Comparison of ENCODE assay signal across 24 mouse cellular contexts in genomic region chr5:24524522-24524921, GRCm38 (mm10). TPM values are rescaled to one million over a fixed set of nuclear protein-coding genes. Genes with fewer than 3 reads are reported as not detected.
A peak's percentile ranks its signal among the peaks of the same experiment; 100 is the strongest.
DNase-seq lines count a peak whose midpoint lies in the region; ATAC-seq lines count a peak whose summit lies in the region.
"Had no signal": no experiment of that assay in that cellular context is flagged by ENCODE, and none has a peak within 500 bp of the region (broad histone marks: within the 10 kb centered on the region; RNA-seq: fewer than 3 reads in every experiment).

No protein-coding gene starts in this region.

- peak; percentile 40 for DNase-seq in ES-CJ7 (ENCODE audit: low read depth, low spot score)
- no peak for DNase-seq in embryonic facial prominence, embryonic 10.5 days (ENCODE audit: low spot score)
- no peak for DNase-seq in cerebellum, postnatal 25 days
- no peak for DNase-seq in retina, embryonic 14.5 days (ENCODE audit: low spot score)
- DNase-seq in cerebellum, adult 18-20 months = no peak
- DNase-seq: adrenal gland, adult 2 months; B cell, adult 2 months; cerebellum, adult 11-12 months; gastrocnemius, adult 2 months; heart, postnatal 36 days; kidney, adult 2 months; kidney, postnatal 10 days; liver, postnatal 0 days had no signal

- H3K27ac ChIP-seq in embryonic facial prominence, embryonic 10.5 days (replicated peaks) = no peak overlapping the region
- H3K27ac ChIP-seq in hindbrain, embryonic 15.5 days (replicated peaks) = no peak overlapping the region
- no peak overlapping the region for H3K27ac ChIP-seq in neural tube, embryonic 13.5 days (replicated peaks)
- H3K27ac ChIP-seq: forebrain, embryonic 10.5 days; gastrocnemius, adult 2 months; limb, embryonic 12.5 days; macrophage; midbrain, embryonic 13.5 days had no signal

- no peaks in the 10 kb centered on the region for H3K9me3 ChIP-seq in embryonic facial prominence, embryonic 10.5 days
- H3K9me3 ChIP-seq in hindbrain, embryonic 15.5 days = no peaks in the 10 kb centered on the region
- H3K9me3 ChIP-seq in neural tube, embryonic 13.5 days = no peaks in the 10 kb centered on the region
- H3K9me3 ChIP-seq: forebrain, embryonic 10.5 days; limb, embryonic 12.5 days; midbrain, embryonic 13.5 days had no signal

- no peaks in the 10 kb centered on the region for H3K36me3 ChIP-seq in embryonic facial prominence, embryonic 10.5 days (replicated peaks)
- H3K36me3 ChIP-seq in hindbrain, embryonic 15.5 days = no peaks in the 10 kb centered on the region
- H3K36me3 ChIP-seq in neural tube, embryonic 13.5 days = no peaks in the 10 kb centered on the region
- H3K36me3 ChIP-seq: forebrain, embryonic 10.5 days; limb, embryonic 12.5 days; midbrain, embryonic 13.5 days had no signal

- 14% methylated on average over 4 of the region's 4 CpGs for WGBS in embryonic facial prominence, embryonic 10.5 days
- WGBS in hindbrain, embryonic 15.5 days = 17% methylated on average over 4 of the region's 4 CpGs
- WGBS in neural tube, embryonic 13.5 days = 16% methylated on average over 4 of the region's 4 CpGs

- H3K9ac ChIP-seq in hindbrain, embryonic 15.5 days = no peak overlapping the region
- H3K9ac ChIP-seq in neural tube, embryonic 13.5 days = peak overlapping the region; percentile 79
- H3K9ac ChIP-seq: limb, embryonic 12.5 days; liver, postnatal 0 days; midbrain, embryonic 13.5 days had no signal

- ATAC-seq in hindbrain, embryonic 15.5 days (ENCODE audit: low FRiP score, low read depth) = no peak
- no peak for ATAC-seq in neural tube, embryonic 13.5 days (ENCODE audit: low read depth)
- ATAC-seq: liver, postnatal 0 days; lung, postnatal 0 days; midbrain, embryonic 13.5 days had no signal

- H3K27me3 ChIP-seq in embryonic facial prominence, embryonic 10.5 days (replicated peaks; ENCODE audit: low read depth, poor library complexity, severe bottlenecking) = peaks cover 93% of the 10 kb centered on the region
- peaks cover 55% of the 10 kb centered on the region for H3K27me3 ChIP-seq in hindbrain, embryonic 15.5 days
- H3K27me3 ChIP-seq in neural tube, embryonic 13.5 days = peaks cover 79% of the 10 kb centered on the region

- peak overlapping the region; percentile 58; the same call in 1 of the 2 replicates for H3K4me3 ChIP-seq in embryonic facial prominence, embryonic 10.5 days
- peak overlapping the region; percentile 52 for H3K4me3 ChIP-seq in hindbrain, embryonic 15.5 days
- peak overlapping the region; percentile 55 for H3K4me3 ChIP-seq in neural tube, embryonic 13.5 days
- H3K4me3 ChIP-seq: forebrain, embryonic 10.5 days; gastrocnemius, adult 2 months; limb, embryonic 12.5 days; midbrain, embryonic 13.5 days had no signal

- peak overlapping the region; percentile 96 for H3K4me2 ChIP-seq in hindbrain, embryonic 15.5 days
- H3K4me2 ChIP-seq in neural tube, embryonic 13.5 days = peak overlapping the region; percentile 90
- H3K4me2 ChIP-seq: limb, embryonic 12.5 days; liver, embryonic 11.5 days; midbrain, embryonic 13.5 days had no signal

- peaks cover 47% of the 10 kb centered on the region for H3K4me1 ChIP-seq in embryonic facial prominence, embryonic 10.5 days
- peaks cover 22% of the 10 kb centered on the region for H3K4me1 ChIP-seq in hindbrain, embryonic 15.5 days (replicated peaks)
- peaks cover 42% of the 10 kb centered on the region for H3K4me1 ChIP-seq in neural tube, embryonic 13.5 days (replicated peaks)

RNA-seq across cellular contexts. Expression of gene Gbx1, which starts 2.5 kb away (rescaled TPM):
- polyA plus RNA-seq in embryonic facial prominence, embryonic 10.5 days (2016; fragmentation: Nextera tagmentation; extraction: Ambion mirVana) = 0.34 and 0.99 TPM in 2 replicates
- polyA plus RNA-seq in hindbrain, embryonic 15.5 days (2015; fragmentation: Nextera tagmentation; extraction: Ambion mirVana) = 6.8 and 8.8 TPM in 2 replicates
- polyA plus RNA-seq in neural tube, embryonic 13.5 days (2015; fragmentation: Nextera tagmentation; extraction: Ambion mirVana) = 11.2 and 16.1 TPM in 2 replicates
- polyA plus RNA-seq: adrenal gland, adult 2 months; liver, postnatal 0 days; macrophage had no signal

RNA-seq across cellular contexts. Expression of gene Asb10, which starts 16.3 kb away (rescaled TPM):
- polyA plus RNA-seq in embryonic facial prominence, embryonic 10.5 days (2016; fragmentation: Nextera tagmentation; extraction: Ambion mirVana) = 0.29 TPM in 1 of 2 replicates, not detected in the other
- 0.14 and 0.26 TPM in 2 replicates for polyA plus RNA-seq in hindbrain, embryonic 15.5 days (2015; fragmentation: Nextera tagmentation; extraction: Ambion mirVana)
- polyA plus RNA-seq in neural tube, embryonic 13.5 days (2015; fragmentation: Nextera tagmentation; extraction: Ambion mirVana) = 0.15 and 0.25 TPM in 2 replicates

RNA-seq across cellular contexts. Expression of gene 4931409K22Rik, which starts 32.1 kb away (rescaled TPM):
- polyA plus RNA-seq in embryonic facial prominence, embryonic 10.5 days (2016; fragmentation: Nextera tagmentation; extraction: Ambion mirVana) = 0.07 and 0.08 TPM in 2 replicates
- polyA plus RNA-seq in hindbrain, embryonic 15.5 days (2015; fragmentation: Nextera tagmentation; extraction: Ambion mirVana) = 0.10 and 0.18 TPM in 2 replicates
- 0.08 and 0.17 TPM in 2 replicates for polyA plus RNA-seq in neural tube, embryonic 13.5 days (2015; fragmentation: Nextera tagmentation; extraction: Ambion mirVana)
- polyA plus RNA-seq: adrenal gland, adult 2 months; embryonic facial prominence, embryonic 11.5 days; heart, embryonic 14.5 days; liver, postnatal 0 days; lung, postnatal 0 days; macrophage; urinary bladder, adult 2 months had no signal

RNA-seq across cellular contexts. Expression of gene Abcf2, which starts 52.7 kb away (rescaled TPM):
- 181 and 183 TPM in 2 replicates for polyA plus RNA-seq in embryonic facial prominence, embryonic 10.5 days (2016; fragmentation: Nextera tagmentation; extraction: Ambion mirVana)
- polyA plus RNA-seq in hindbrain, embryonic 15.5 days (2015; fragmentation: Nextera tagmentation; extraction: Ambion mirVana) = 78.7 and 82.1 TPM in 2 replicates
- 91.2 and 99.1 TPM in 2 replicates for polyA plus RNA-seq in neural tube, embryonic 13.5 days (2015; fragmentation: Nextera tagmentation; extraction: Ambion mirVana)
